Mouse (Mus musculus): ENCODE measurements around the gene Cd300a. TPM values are rescaled to one million over a fixed set of nuclear protein-coding genes. Genes with fewer than 3 reads are reported as not detected.
"Not testable (repeated sequence)": the region's sequence is repeated elsewhere in the genome, so short reads cannot be mapped to it uniquely, and the experiment has no call there.

Cd300a gene
- polyA plus RNA-seq, 1 experiment from 2014 or later: 0.75 TPM

GRCm38 (mm10) chr11:114908086-114908485 lies 18.2 kb downstream of the Cd300a start:
- Histone ChIP-seq H3K9ac (no peak overlapping the region), H3K36me3 (ENCODE audit: insufficient read depth) (no peaks in the 10 kb centered on the region), H3K4me3 (ENCODE audit: low read depth, low read length) (no peak overlapping the region), H3K27me3 (ENCODE audit: insufficient read depth, low read length) (no peaks in the 10 kb centered on the region), H3K4me1 (ENCODE audit: insufficient read depth) (no peaks in the 10 kb centered on the region), H3K9me3 (ENCODE audit: low read depth, low read length) (no peaks in the 10 kb centered on the region), H3K4me2 (no peak overlapping the region), H3K27ac (ENCODE audit: low read depth) (no peak overlapping the region)
- ATAC-seq (ENCODE audit: insufficient read depth) (no peak), DNase-seq (no peak)
- TF ChIP-seq CTCF (IDR thresholded peaks at IDR 0.05; ENCODE audit: low read depth): no peak
- WGBS: 31% methylated on average over 4 of the region's 4 CpGs

GRCm38 (mm10) chr11:114909538-114909937 lies 19.7 kb downstream of the Cd300a start:
- 34% methylated on average over 3 of the region's 3 CpGs for WGBS

GRCm38 (mm10) chr11:114912847-114913246 lies 23.0 kb downstream of the Cd300a start:
- Histone ChIP-seq H3K27ac (ENCODE audit: low read depth) (no peak overlapping the region), H3K4me2 (no peak overlapping the region), H3K4me1 (ENCODE audit: insufficient read depth) (no peaks in the 10 kb centered on the region), H3K4me3 (ENCODE audit: low read depth, low read length) (no peak overlapping the region), H3K36me3 (ENCODE audit: insufficient read depth) (no peaks in the 10 kb centered on the region), H3K27me3 (ENCODE audit: insufficient read depth, low read length) (no peaks in the 10 kb centered on the region), H3K9me3 (ENCODE audit: low read depth, low read length) (no peaks in the 10 kb centered on the region), H3K9ac (no peak overlapping the region)
- peak; percentile 91 for TF ChIP-seq CTCF (IDR thresholded peaks at IDR 0.05; ENCODE audit: low read depth)
- ATAC-seq (ENCODE audit: insufficient read depth): 0 out of 2 replicates have a peak, but pooled peaks have one; percentile 17
- peak; percentile 91 for DNase-seq
- 12% methylated on average over 9 of the region's 9 CpGs for WGBS

More at GRCm38 (mm10) chr11:114909538-114909937, 19.7 kb downstream of the Cd300a start:
- DNase-seq; H3K36me3 ChIP-seq (ENCODE audit: insufficient read depth); ATAC-seq (ENCODE audit: insufficient read depth); H3K9ac ChIP-seq; H3K4me3 ChIP-seq (ENCODE audit: low read depth, low read length); H3K27ac ChIP-seq (ENCODE audit: low read depth); H3K27me3 ChIP-seq (ENCODE audit: insufficient read depth, low read length); H3K9me3 ChIP-seq (ENCODE audit: low read depth, low read length); H3K4me1 ChIP-seq (ENCODE audit: insufficient read depth); H3K4me2 ChIP-seq: not testable (repeated sequence)
- peak; percentile 37 for TF ChIP-seq CTCF (IDR thresholded peaks at IDR 0.05; ENCODE audit: low read depth)

DNA sequence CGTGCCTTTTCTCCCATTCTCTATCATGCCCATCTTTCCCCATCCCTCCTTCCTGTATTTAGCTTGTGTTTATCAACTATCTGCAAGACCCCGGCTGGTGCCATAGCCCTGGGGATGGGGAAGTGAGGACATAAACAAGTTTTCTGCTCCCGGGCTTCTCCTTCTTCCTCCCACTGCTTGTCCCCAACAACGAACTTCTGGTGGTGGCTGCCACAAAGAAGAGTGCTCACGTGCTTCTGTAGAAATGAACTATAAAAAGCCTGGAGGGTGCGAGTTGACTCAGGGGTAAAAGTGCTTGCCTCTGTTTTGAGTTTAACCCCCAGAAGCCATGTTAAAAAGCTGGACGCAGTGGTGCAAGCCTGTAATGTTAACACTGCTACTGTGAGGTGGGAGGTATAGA lies 25.1 kb downstream of the Cd300a start:
- H3K9me3 ChIP-seq (ENCODE audit: low read depth, low read length): no peaks in the 10 kb centered on the region; the same call in 1 of the 2 replicates
- ATAC-seq (ENCODE audit: insufficient read depth) (no peak), DNase-seq (peak; percentile 4)
- TF ChIP-seq CTCF (IDR thresholded peaks at IDR 0.05; ENCODE audit: low read depth): no peak
- no peak overlapping the region for H3K4me3 ChIP-seq (ENCODE audit: low read depth, low read length)
- no peak overlapping the region for H3K4me2 ChIP-seq
- H3K4me1 ChIP-seq (ENCODE audit: insufficient read depth): no peaks in the 10 kb centered on the region
- H3K27ac ChIP-seq (ENCODE audit: low read depth): no peak overlapping the region
- H3K27me3 ChIP-seq (ENCODE audit: insufficient read depth, low read length): no peaks in the 10 kb centered on the region
- H3K36me3 ChIP-seq (ENCODE audit: insufficient read depth): no peaks in the 10 kb centered on the region
- 27% methylated on average over 7 of the region's 7 CpGs for WGBS
- H3K9ac ChIP-seq: no peak overlapping the region

GRCm38 (mm10) chr11:114917120-114917519 lies 27.3 kb downstream of the Cd300a start:
- Histone ChIP-seq H3K4me1 (ENCODE audit: insufficient read depth) (no peaks in the 10 kb centered on the region), H3K9ac (no peak overlapping the region), H3K36me3 (ENCODE audit: insufficient read depth) (no peaks in the 10 kb centered on the region), H3K9me3 (ENCODE audit: low read depth, low read length) (no peaks in the 10 kb centered on the region; the same call in 1 of the 2 replicates), H3K4me2 (no peak overlapping the region), H3K27me3 (ENCODE audit: insufficient read depth, low read length) (no peaks in the 10 kb centered on the region), H3K4me3 (ENCODE audit: low read depth, low read length) (no peak overlapping the region), H3K27ac (ENCODE audit: low read depth) (no peak overlapping the region)
- 67% methylated on average over 6 of the region's 6 CpGs for WGBS
- DNase-seq (no peak), ATAC-seq (ENCODE audit: insufficient read depth) (no peak)
- TF ChIP-seq CTCF (IDR thresholded peaks at IDR 0.05; ENCODE audit: low read depth): no peak

DNA sequence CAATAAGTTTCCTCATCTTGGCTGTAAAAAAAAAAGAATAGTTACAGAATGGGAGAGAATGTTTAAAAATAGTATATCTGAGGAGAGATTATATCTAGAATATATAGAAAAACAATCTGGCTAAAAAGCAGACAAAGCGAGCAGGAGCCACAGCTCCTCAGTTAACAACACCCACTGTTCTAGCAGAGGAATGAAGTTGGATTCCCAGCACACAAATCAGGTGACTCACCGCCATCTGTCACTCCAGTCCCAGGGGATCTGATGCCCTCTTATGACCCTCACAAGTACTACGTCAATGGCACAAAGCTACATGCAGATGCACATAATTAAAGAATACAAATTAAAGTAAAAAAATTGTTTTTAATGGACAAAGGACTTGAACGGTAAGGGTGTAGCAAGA lies 32.6 kb downstream of the Cd300a start:
- Histone ChIP-seq H3K9me3 (ENCODE audit: low read depth, low read length) (no peaks in the 10 kb centered on the region; the same call in 1 of the 2 replicates), H3K4me1 (ENCODE audit: insufficient read depth) (no peaks in the 10 kb centered on the region), H3K4me3 (ENCODE audit: low read depth, low read length) (no peak overlapping the region), H3K27ac (ENCODE audit: low read depth) (no peak overlapping the region), H3K4me2 (no peak overlapping the region), H3K9ac (no peak overlapping the region), H3K36me3 (ENCODE audit: insufficient read depth) (no peaks in the 10 kb centered on the region), H3K27me3 (ENCODE audit: insufficient read depth, low read length) (no peaks in the 10 kb centered on the region)
- ATAC-seq (ENCODE audit: insufficient read depth) (no peak), DNase-seq (no peak)
- no peak for TF ChIP-seq CTCF (IDR thresholded peaks at IDR 0.05; ENCODE audit: low read depth)
- 78% methylated on average over 4 of the region's 4 CpGs for WGBS

DNA sequence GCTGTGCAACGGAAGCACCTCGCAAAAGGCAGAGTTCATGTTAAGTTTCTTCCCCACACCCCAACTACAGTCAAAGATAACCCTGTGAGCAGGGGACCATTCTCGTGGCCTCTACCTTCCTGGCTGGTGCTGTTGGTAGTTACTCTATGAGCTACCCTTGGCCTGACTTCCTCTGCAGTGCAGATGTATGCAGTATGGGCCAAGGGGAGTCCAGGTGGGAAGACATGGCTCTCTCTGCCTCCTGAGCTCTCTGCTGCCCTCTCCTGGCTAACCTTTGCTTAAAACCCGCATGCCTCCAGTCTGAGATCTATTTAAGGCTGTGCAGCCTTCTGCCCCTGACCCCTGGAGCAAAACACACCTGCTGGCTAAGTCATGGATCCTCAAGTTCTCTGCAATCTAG lies 34.1 kb downstream of the Cd300a start:
- DNase-seq (peak; percentile 46), ATAC-seq (ENCODE audit: insufficient read depth) (no peak)
- Histone ChIP-seq H3K36me3 (ENCODE audit: insufficient read depth) (no peaks in the 10 kb centered on the region), H3K27ac (ENCODE audit: low read depth) (no peak overlapping the region), H3K9me3 (ENCODE audit: low read depth, low read length) (no peaks in the 10 kb centered on the region; the same call in 1 of the 2 replicates), H3K9ac (no peak overlapping the region), H3K4me3 (ENCODE audit: low read depth, low read length) (no peak overlapping the region), H3K27me3 (ENCODE audit: insufficient read depth, low read length) (no peaks in the 10 kb centered on the region), H3K4me1 (ENCODE audit: insufficient read depth) (no peaks in the 10 kb centered on the region), H3K4me2 (no peak overlapping the region)
- WGBS: 76% methylated on average over 4 of the region's 4 CpGs
- TF ChIP-seq CTCF (IDR thresholded peaks at IDR 0.05; ENCODE audit: low read depth): peak; percentile 59

DNA sequence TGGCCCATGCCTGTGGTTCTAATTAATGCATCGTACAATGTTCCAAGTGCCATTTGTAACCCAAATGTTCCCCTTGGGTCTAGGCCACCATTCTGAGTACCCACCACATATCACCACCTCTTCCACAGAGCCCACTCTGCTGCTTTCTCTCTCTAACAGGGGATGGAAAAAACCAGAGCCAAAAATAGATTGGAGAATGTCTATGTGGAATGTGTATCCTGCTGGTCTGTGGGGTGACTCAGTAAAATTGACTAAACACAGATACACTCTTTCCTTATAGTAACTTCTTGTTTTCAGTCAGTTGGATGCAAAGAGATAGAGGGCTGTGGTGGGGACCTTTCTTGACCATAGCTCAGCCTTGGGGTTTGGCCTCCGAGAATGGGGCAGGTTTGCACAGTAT lies 39.7 kb downstream of the Cd300a start:
- Histone ChIP-seq H3K27ac (ENCODE audit: low read depth) (no peak overlapping the region), H3K36me3 (ENCODE audit: insufficient read depth) (no peaks in the 10 kb centered on the region), H3K4me2 (no peak overlapping the region), H3K4me1 (ENCODE audit: insufficient read depth) (no peaks in the 10 kb centered on the region), H3K9ac (no peak overlapping the region), H3K9me3 (ENCODE audit: low read depth, low read length) (no peaks in the 10 kb centered on the region), H3K4me3 (ENCODE audit: low read depth, low read length) (no peak overlapping the region), H3K27me3 (ENCODE audit: insufficient read depth, low read length) (no peaks in the 10 kb centered on the region)
- no peak for TF ChIP-seq CTCF (IDR thresholded peaks at IDR 0.05; ENCODE audit: low read depth)
- no peak for DNase-seq
- 87% methylated on average over 2 of the region's 2 CpGs for WGBS
- no peak for ATAC-seq (ENCODE audit: insufficient read depth)

All from lung, embryonic 14.5 days (tissue).